Mouse (Mus musculus): ENCODE measurements around the gene St6galnac4. TPM values are rescaled to one million over a fixed set of nuclear protein-coding genes. Genes with fewer than 3 reads are reported as not detected.

St6galnac4 gene
- total and polyA plus RNA-seq, 3 experiments, result 16.2 to 25.2 (median 17.8) TPM

DNA sequence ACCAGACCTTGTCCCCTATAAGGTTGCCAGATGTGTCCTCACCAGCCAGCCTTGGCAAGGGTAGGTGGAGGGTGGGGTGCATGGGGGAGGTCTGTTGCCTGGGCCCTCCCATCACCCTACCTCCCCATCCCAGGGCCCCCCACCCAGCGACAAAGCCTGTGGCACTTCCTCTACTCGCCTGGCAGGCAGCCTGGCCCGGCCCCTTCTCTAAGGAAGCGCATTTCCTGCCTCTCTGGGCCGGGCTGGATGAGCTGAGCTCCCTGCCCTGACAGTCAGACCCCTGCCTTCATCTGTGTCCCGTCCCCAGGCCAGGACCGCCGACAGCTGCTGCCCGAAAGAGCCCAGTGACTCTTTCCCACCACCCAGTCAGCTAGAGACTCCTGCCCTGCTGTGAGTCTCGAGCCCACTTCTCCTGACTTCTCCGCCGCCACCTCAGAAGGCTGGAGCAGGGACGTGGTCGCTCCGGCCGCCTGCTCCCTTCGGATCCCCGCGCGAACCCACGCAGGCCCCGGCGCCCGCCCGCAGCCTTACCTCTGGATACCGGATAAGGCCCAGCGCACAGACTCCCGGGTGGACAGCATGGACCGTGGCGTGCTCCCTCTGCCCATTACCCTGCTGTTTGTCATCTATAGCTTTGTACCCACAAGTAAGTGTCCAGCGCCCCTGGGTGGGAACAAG, 59.6 kb downstream of the St6galnac4 start, which contains the start of gene Eng:
Gene Eng, plus strand, starts transcription at position 217 of the 678 bp plus-strand sequence.
- Histone ChIP-seq H3K27me3 (ENCODE audit: control insufficient read depth, insufficient read depth, low read length) (no peaks in the 10 kb centered on the region), H3K36me3 (ENCODE audit: control insufficient read depth, insufficient read depth, low read length) (no peaks in the 10 kb centered on the region), H3K27ac (peak within 1 kb of the TSS; percentile 95), H3K9ac (ENCODE audit: low read depth, low read length) (peak within 1 kb of the TSS; percentile 97), H3K4me3 (peak within 1 kb of the TSS; percentile 73), H3K4me1 (ENCODE audit: control insufficient read depth, insufficient read depth, low read length) (peaks cover 26% of the 10 kb centered on the region), H3K79me2 (replicated peaks; ENCODE audit: control insufficient read depth, insufficient read depth, low read length) (peaks cover 3% of the 10 kb centered on the region; the same call in 1 of the 2 replicates)
- intact Hi-C loops (cut with DNase I), result loop anchor here (1.0 kb wide), 1 partner anchor 9 kb away; no protein-coding TSS in a partner anchor
- TF ChIP-seq POLR2A (IDR thresholded peaks at IDR 0.05; ENCODE audit: insufficient read depth, low read depth, low read length), result peak; percentile 89
- TF ChIP-seq EP300 (IDR thresholded peaks at IDR 0.05; ENCODE audit: insufficient read depth, low read depth, low read length), result 0 out of 2 replicates have a peak, but pooled peaks have one; percentile 64
- no peak for TF ChIP-seq CTCF (IDR thresholded peaks at IDR 0.05)
- DNase-seq, result peak; percentile 90 to 91
- WGBS, result 21% methylated on average over 31 of the region's 31 CpGs

DNA sequence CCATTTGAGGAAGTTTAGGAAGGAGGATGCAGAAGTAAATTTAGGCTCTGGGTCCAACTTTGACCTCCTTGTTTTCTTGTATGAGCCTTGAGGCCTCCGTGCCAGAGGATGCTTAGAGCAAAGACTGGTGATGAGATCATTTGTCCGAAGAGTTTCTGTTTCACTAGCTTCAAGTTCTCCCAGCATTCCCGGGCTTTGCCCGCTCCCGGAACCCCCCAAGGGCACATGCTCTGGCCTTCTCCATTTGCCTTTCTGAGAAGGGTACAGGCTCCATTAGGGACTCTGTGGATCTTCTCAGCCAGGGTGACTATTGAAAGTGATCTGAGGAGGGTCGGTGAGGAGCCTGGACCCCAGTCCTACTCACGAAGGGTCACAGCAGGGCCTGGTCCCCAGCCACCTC, 60.5 kb downstream of the St6galnac4 start:
- Histone ChIP-seq H3K27ac (peak overlapping the region; percentile 95), H3K36me3 (ENCODE audit: control insufficient read depth, insufficient read depth, low read length) (no peaks in the 10 kb centered on the region), H3K4me1 (ENCODE audit: control insufficient read depth, insufficient read depth, low read length) (peaks cover 23% of the 10 kb centered on the region), H3K4me3 (peak overlapping the region; percentile 73), H3K9ac (ENCODE audit: low read depth, low read length) (peak overlapping the region; percentile 97), H3K79me2 (replicated peaks; ENCODE audit: control insufficient read depth, insufficient read depth, low read length) (peaks cover 3% of the 10 kb centered on the region; the same call in 1 of the 2 replicates), H3K27me3 (ENCODE audit: control insufficient read depth, insufficient read depth, low read length) (no peaks in the 10 kb centered on the region)
- TF ChIP-seq CTCF (IDR thresholded peaks at IDR 0.05), result no peak
- TF ChIP-seq POLR2A (IDR thresholded peaks at IDR 0.05; ENCODE audit: insufficient read depth, low read depth, low read length), result no peak; the same call in none of the 2 replicates
- TF ChIP-seq EP300 (IDR thresholded peaks at IDR 0.05; ENCODE audit: insufficient read depth, low read depth, low read length), result no peak
- WGBS, result 36% methylated on average over 7 of the region's 7 CpGs
- peak in 1 of 2 experiments; percentile 62 for DNase-seq
- intact Hi-C loops (cut with DNase I), result no loop called here

Other genes with a start within 250 kb of the St6galnac4 start
- 10 to 100 TPM; 26.7 to 29.5 TPM for gene Ciz1, start 234.8 kb upstream of the St6galnac4 start, total RNA-seq (2021)
- 117 and 128 TPM in 2 replicates for gene Ciz1, start 234.8 kb upstream of the St6galnac4 start, polyA plus RNA-seq (2012; rRNA removed)
- gene Dnm1, start 233.8 kb upstream of the St6galnac4 start, total RNA-seq (2021), result 1 to 10 TPM; 4.0 to 5.5 TPM
- 20.4 and 23.1 TPM in 2 replicates for gene Dnm1, start 233.8 kb upstream of the St6galnac4 start, polyA plus RNA-seq (2012; rRNA removed)
- 10 to 100 TPM; 39.6 to 44.8 TPM for gene 1110008P14Rik, start 205.2 kb upstream of the St6galnac4 start, total RNA-seq (2021)
- gene 1110008P14Rik, start 205.2 kb upstream of the St6galnac4 start, polyA plus RNA-seq (2012; rRNA removed), result 129 and 132 TPM in 2 replicates
- 1 to 10 TPM; 4.1 to 6.9 TPM for gene Lcn2, start 198.8 kb upstream of the St6galnac4 start, total RNA-seq (2021)
- gene Lcn2, start 198.8 kb upstream of the St6galnac4 start, polyA plus RNA-seq (2012; rRNA removed), result 6.6 and 11.3 TPM in 2 replicates
- gene Ptges2, start 191.2 kb upstream of the St6galnac4 start, total RNA-seq (2021), result 10 to 100 TPM; 58.6 to 68.2 TPM
- 68.8 and 98.5 TPM in 2 replicates for gene Ptges2, start 191.2 kb upstream of the St6galnac4 start, polyA plus RNA-seq (2012; rRNA removed)
- gene Naif1, start 136.6 kb upstream of the St6galnac4 start, total RNA-seq (2021), result 1 to 10 TPM; 2.8 to 3.4 TPM
- gene Naif1, start 136.6 kb upstream of the St6galnac4 start, polyA plus RNA-seq (2012; rRNA removed), result 3.7 and 4.6 TPM in 2 replicates
- 10 to 100 TPM in 1 of 2 experiments, 1 to 10 TPM in 1; 8.5 to 10.1 TPM for gene Slc25a25, start 135.7 kb upstream of the St6galnac4 start, total RNA-seq (2021)
- gene Slc25a25, start 135.7 kb upstream of the St6galnac4 start, polyA plus RNA-seq (2012; rRNA removed), result 5.7 and 7.3 TPM in 2 replicates
- gene Fam102a, start 51.8 kb upstream of the St6galnac4 start, total RNA-seq (2021), result 1 to 10 TPM; 7.0 to 7.1 TPM
- gene Fam102a, start 51.8 kb upstream of the St6galnac4 start, polyA plus RNA-seq (2012; rRNA removed), result 9.2 and 10.6 TPM in 2 replicates
- 10 to 100 TPM; 17.4 to 18.0 TPM for gene Dpm2, start 16.2 kb upstream of the St6galnac4 start, total RNA-seq (2021)
- gene Dpm2, start 16.2 kb upstream of the St6galnac4 start, polyA plus RNA-seq (2012; rRNA removed), result 65.3 and 69.2 TPM in 2 replicates
- gene Pip5kl1, start 12.3 kb upstream of the St6galnac4 start, total RNA-seq (2021), result not detected
- 0.25 TPM in 1 of 2 replicates, not detected in the other for gene Pip5kl1, start 12.3 kb upstream of the St6galnac4 start, polyA plus RNA-seq (2012; rRNA removed)
- not detected for gene 9430097D07Rik, start 11.4 kb upstream of the St6galnac4 start, total RNA-seq (2021)
- gene 9430097D07Rik, start 11.4 kb upstream of the St6galnac4 start, polyA plus RNA-seq (2012; rRNA removed), result not detected in 2 replicates
- gene St6galnac6, start 12.6 kb downstream of the St6galnac4 start, total RNA-seq (2021), result 100 to 1,000 TPM; 107 to 125 TPM
- gene St6galnac6, start 12.6 kb downstream of the St6galnac4 start, polyA plus RNA-seq (2012; rRNA removed), result 129 and 174 TPM in 2 replicates
- gene Ak1, start 34.7 kb downstream of the St6galnac4 start, total RNA-seq (2021), result 100 to 1,000 TPM; 606 to 670 TPM
- gene Ak1, start 34.7 kb downstream of the St6galnac4 start, polyA plus RNA-seq (2012; rRNA removed), result 584 and 623 TPM in 2 replicates
- 100 to 1,000 TPM; 113 to 122 TPM for gene Eng, start 59.5 kb downstream of the St6galnac4 start, total RNA-seq (2021)
- gene Eng, start 59.5 kb downstream of the St6galnac4 start, polyA plus RNA-seq (2012; rRNA removed), result 230 and 239 TPM in 2 replicates
- gene Fpgs, start 117.0 kb downstream of the St6galnac4 start, total RNA-seq (2021), result 1 to 10 TPM; 4.6 to 5.7 TPM
- gene Fpgs, start 117.0 kb downstream of the St6galnac4 start, polyA plus RNA-seq (2012; rRNA removed), result 17.8 and 18.0 TPM in 2 replicates
- gene Cdk9, start 126.0 kb downstream of the St6galnac4 start, total RNA-seq (2021), result 10 to 100 TPM; 21.0 to 25.3 TPM
- gene Cdk9, start 126.0 kb downstream of the St6galnac4 start, polyA plus RNA-seq (2012; rRNA removed), result 42.3 and 49.3 TPM in 2 replicates
- 10 to 100 TPM; 27.1 to 28.9 TPM for gene Sh2d3c, start 134.0 kb downstream of the St6galnac4 start, total RNA-seq (2021)
- gene Sh2d3c, start 134.0 kb downstream of the St6galnac4 start, polyA plus RNA-seq (2012; rRNA removed), result 38.7 and 52.8 TPM in 2 replicates
- gene 6330409D20Rik, start 153.9 kb downstream of the St6galnac4 start, total RNA-seq (2021), result not detected
- gene 6330409D20Rik, start 153.9 kb downstream of the St6galnac4 start, polyA plus RNA-seq (2012; rRNA removed), result not detected in 2 replicates
- gene Tor2a, start 170.1 kb downstream of the St6galnac4 start, total RNA-seq (2021), result 1 to 10 TPM; 8.2 to 9.4 TPM
- gene Tor2a, start 170.1 kb downstream of the St6galnac4 start, polyA plus RNA-seq (2012; rRNA removed), result 19.4 and 22.2 TPM in 2 replicates
- under 1 TPM; 0.10 to 0.11 TPM for gene Ttc16, start 188.5 kb downstream of the St6galnac4 start, total RNA-seq (2021)
- 0.61 and 0.98 TPM in 2 replicates for gene Ttc16, start 188.5 kb downstream of the St6galnac4 start, polyA plus RNA-seq (2012; rRNA removed)
- 1 to 10 TPM; 2.4 to 4.2 TPM for gene Ptrh1, start 188.7 kb downstream of the St6galnac4 start, total RNA-seq (2021)
- 2.2 and 3.3 TPM in 2 replicates for gene Ptrh1, start 188.7 kb downstream of the St6galnac4 start, polyA plus RNA-seq (2012; rRNA removed)
- gene Cfap157, start 197.3 kb downstream of the St6galnac4 start, total RNA-seq (2021), result not detected
- 0.12 TPM in 1 of 2 replicates, not detected in the other for gene Cfap157, start 197.3 kb downstream of the St6galnac4 start, polyA plus RNA-seq (2012; rRNA removed)